In genomic region chr6:52860713-52861112, GRCm38 (mm10) we compare ENCODE assay signal across 12 mouse cellular contexts.
DNase-seq lines count a peak whose midpoint lies in the region; ATAC-seq lines count a peak whose summit lies in the region.
"Had no signal": no experiment of that assay in that cellular context is flagged by ENCODE, and none has a peak within 500 bp of the region (broad histone marks: within the 10 kb centered on the region; RNA-seq: fewer than 3 reads in every experiment).

No protein-coding gene starts in this region.

- H3K9me3 ChIP-seq in heart, embryonic 16.5 days (replicated peaks; ENCODE audit: control insufficient read depth, low read length): no peaks in the 10 kb centered on the region
- H3K9me3 ChIP-seq in midbrain, embryonic 11.5 days (ENCODE audit: control insufficient read depth, low read length): no peaks in the 10 kb centered on the region
- no peaks in the 10 kb centered on the region for H3K9me3 ChIP-seq in midbrain, embryonic 16.5 days (replicated peaks; ENCODE audit: control insufficient read depth, low read length, poor library complexity, severe bottlenecking)
- no peaks in the 10 kb centered on the region for H3K9me3 ChIP-seq in hindbrain, embryonic 15.5 days
- H3K9me3 ChIP-seq in kidney, embryonic 16.5 days (ENCODE audit: low read length): no peaks in the 10 kb centered on the region
- H3K9me3 ChIP-seq: midbrain, embryonic 12.5 days had no signal

- peaks cover 39% of the 10 kb centered on the region for H3K4me1 ChIP-seq in heart, embryonic 16.5 days (ENCODE audit: control insufficient read depth, insufficient read depth, low read length)
- peaks cover 5% of the 10 kb centered on the region; the same call in 1 of the 2 replicates for H3K4me1 ChIP-seq in midbrain, embryonic 11.5 days (ENCODE audit: control insufficient read depth, insufficient read depth, low read length)
- H3K4me1 ChIP-seq in midbrain, embryonic 16.5 days (ENCODE audit: control insufficient read depth, insufficient read depth, low read length): peaks cover 45% of the 10 kb centered on the region
- H3K4me1 ChIP-seq in hindbrain, embryonic 15.5 days (replicated peaks): peaks cover 66% of the 10 kb centered on the region
- peaks cover 24% of the 10 kb centered on the region; the same call in 1 of the 2 replicates for H3K4me1 ChIP-seq in kidney, embryonic 16.5 days (ENCODE audit: insufficient read depth, low read length)

- H3K27ac ChIP-seq in heart, embryonic 16.5 days (ENCODE audit: low read length): no peak overlapping the region
- H3K27ac ChIP-seq in midbrain, embryonic 11.5 days (ENCODE audit: low read depth, low read length): no peak overlapping the region
- no peak overlapping the region for H3K27ac ChIP-seq in midbrain, embryonic 16.5 days (ENCODE audit: low read length)
- H3K27ac ChIP-seq in hindbrain, embryonic 15.5 days (replicated peaks): peak overlapping the region; percentile 36; the same call in 1 of the 2 replicates
- no peak overlapping the region for H3K27ac ChIP-seq in kidney, embryonic 16.5 days (ENCODE audit: low read length)

- H3K36me3 ChIP-seq in heart, embryonic 16.5 days (ENCODE audit: control insufficient read depth, insufficient read depth): no peaks in the 10 kb centered on the region
- H3K36me3 ChIP-seq in midbrain, embryonic 11.5 days (ENCODE audit: control insufficient read depth, insufficient read depth, low read length): no peaks in the 10 kb centered on the region
- no peaks in the 10 kb centered on the region for H3K36me3 ChIP-seq in midbrain, embryonic 16.5 days (ENCODE audit: control insufficient read depth, insufficient read depth, low read length)
- H3K36me3 ChIP-seq in hindbrain, embryonic 15.5 days: no peaks in the 10 kb centered on the region
- H3K36me3 ChIP-seq in kidney, embryonic 16.5 days (ENCODE audit: insufficient read depth, low read length): no peaks in the 10 kb centered on the region
- H3K36me3 ChIP-seq: midbrain, embryonic 12.5 days had no signal

- no peaks in the 10 kb centered on the region for H3K27me3 ChIP-seq in heart, embryonic 16.5 days (ENCODE audit: control insufficient read depth, insufficient read depth, low read length)
- H3K27me3 ChIP-seq in midbrain, embryonic 11.5 days (ENCODE audit: control insufficient read depth, insufficient read depth, low read length): no peaks in the 10 kb centered on the region
- no peaks in the 10 kb centered on the region for H3K27me3 ChIP-seq in midbrain, embryonic 16.5 days (ENCODE audit: control insufficient read depth, insufficient read depth, low read depth, low read length)
- no peaks in the 10 kb centered on the region for H3K27me3 ChIP-seq in hindbrain, embryonic 15.5 days
- no peaks in the 10 kb centered on the region for H3K27me3 ChIP-seq in kidney, embryonic 16.5 days (ENCODE audit: insufficient read depth, low read length)
- H3K27me3 ChIP-seq: midbrain, embryonic 12.5 days had no signal

- no peak for DNase-seq in heart, postnatal 36 days
- DNase-seq in midbrain, embryonic 11.5 days (ENCODE audit: low spot score, missing footprints): peak; percentile 71
- no peak for DNase-seq in frontal cortex, postnatal 36 days (ENCODE audit: low spot score in 2 of 2)
- no peak for DNase-seq in thymus, postnatal 10 days (ENCODE audit: low spot score in 2 of 2)
- DNase-seq: adrenal gland, adult 8-10 months; thymus, postnatal 36 days had no signal

- H3K4me2 ChIP-seq in heart, embryonic 16.5 days (ENCODE audit: low read depth, low read length): no peak overlapping the region
- no peak overlapping the region for H3K4me2 ChIP-seq in midbrain, embryonic 11.5 days
- H3K4me2 ChIP-seq in midbrain, embryonic 16.5 days (ENCODE audit: low read length): no peak overlapping the region
- H3K4me2 ChIP-seq in hindbrain, embryonic 15.5 days: no peak overlapping the region
- no peak overlapping the region for H3K4me2 ChIP-seq in kidney, embryonic 16.5 days (replicated peaks; ENCODE audit: low read depth, low read length)
- H3K4me2 ChIP-seq: midbrain, embryonic 12.5 days had no signal

- intact Hi-C loops in heart, postnatal 36 days (cut with DNase I): no loop called here

- H3K4me3 ChIP-seq in heart, embryonic 16.5 days (ENCODE audit: low read length): no peak overlapping the region
- H3K4me3 ChIP-seq in midbrain, embryonic 11.5 days (ENCODE audit: low read depth, low read length): no peak overlapping the region
- H3K4me3 ChIP-seq in midbrain, embryonic 16.5 days (ENCODE audit: low read depth, low read length): no peak overlapping the region
- H3K4me3 ChIP-seq in hindbrain, embryonic 15.5 days: no peak overlapping the region
- H3K4me3 ChIP-seq in kidney, embryonic 16.5 days (ENCODE audit: low read length): no peak overlapping the region
- H3K4me3 ChIP-seq: midbrain, embryonic 12.5 days had no signal

- H3K9ac ChIP-seq in heart, embryonic 16.5 days (ENCODE audit: low read length): peak overlapping the region; percentile 31; the same call in 1 of the 2 replicates
- no peak overlapping the region for H3K9ac ChIP-seq in midbrain, embryonic 11.5 days (ENCODE audit: low read length)
- H3K9ac ChIP-seq in midbrain, embryonic 16.5 days (ENCODE audit: low read depth, low read length): no peak overlapping the region
- H3K9ac ChIP-seq in hindbrain, embryonic 15.5 days: no peak overlapping the region
- H3K9ac ChIP-seq in kidney, embryonic 16.5 days (replicated peaks; ENCODE audit: low read length): no peak overlapping the region
- H3K9ac ChIP-seq: midbrain, embryonic 12.5 days had no signal

- WGBS in heart, embryonic 16.5 days: 25% methylated on average over 6 of the region's 6 CpGs
- WGBS in midbrain, embryonic 11.5 days: 65% methylated on average over 6 of the region's 6 CpGs
- WGBS in midbrain, embryonic 16.5 days: 44% methylated on average over 6 of the region's 6 CpGs
- 36% methylated on average over 6 of the region's 6 CpGs for WGBS in hindbrain, embryonic 15.5 days
- 27% methylated on average over 6 of the region's 6 CpGs for WGBS in kidney, embryonic 16.5 days

- no peak for ATAC-seq in heart, embryonic 16.5 days (replicated peaks; ENCODE audit: extremely low read depth, insufficient read depth, low FRiP score)
- ATAC-seq in midbrain, embryonic 11.5 days (ENCODE audit: low FRiP score): no peak
- ATAC-seq in midbrain, embryonic 16.5 days: no peak
- no peak for ATAC-seq in hindbrain, embryonic 15.5 days (ENCODE audit: low FRiP score, low read depth)
- ATAC-seq in kidney, embryonic 16.5 days (ENCODE audit: low FRiP score, low TSS enrichment): no peak
- ATAC-seq: intestine, postnatal 0 days had no signal
